Mouse (Mus musculus): ENCODE results near the gene Ywhae.

DNA sequence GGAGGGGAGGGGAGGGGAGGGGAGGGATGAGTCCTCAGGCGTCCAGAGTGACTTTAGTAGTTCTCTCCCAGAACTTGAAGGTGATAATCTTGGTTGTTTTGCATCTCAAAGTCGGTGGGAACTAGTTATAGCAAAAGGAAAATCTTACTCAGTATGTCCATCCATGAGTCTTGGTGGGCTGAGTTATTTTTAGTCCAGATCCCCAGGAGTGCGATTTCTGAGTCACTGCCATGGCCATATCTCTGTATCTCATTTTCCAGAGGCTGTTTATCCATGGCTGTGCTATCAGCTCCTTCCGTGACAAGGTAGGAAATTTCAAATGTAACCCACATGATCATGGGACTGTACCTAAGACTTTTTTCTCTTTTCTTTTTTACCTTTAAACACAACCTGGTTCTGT, 10.3 kb upstream of the Ywhae start:
- no peak for TF ChIP-seq CTCF (IDR thresholded peaks at IDR 0.05; ENCODE audit: borderline replicate concordance, insufficient read depth, low read depth, low read length)
- no peak for TF ChIP-seq POLR2A (IDR thresholded peaks at IDR 0.05; ENCODE audit: borderline replicate concordance, insufficient read depth, low read length)
